Mouse (Mus musculus) activated CD4-positive, CD25-positive, alpha-beta regulatory T cell (primary cell): Measurements from ENCODE around the gene Vmn1r120. TPM values are rescaled to one million over a fixed set of nuclear protein-coding genes. Genes with fewer than 3 reads are reported as not detected.

Experiments used
- polyA plus RNA-seq, 2 experiments: library from polyadenylated mRNA; unstranded; fragments of 100-300 nt; shearing (Covaris generic); gene quantifications; one replicate each; pipeline ENCODE4 v1.2.1; 2017

Gene Vmn1r120
- polyA plus RNA-seq, result not detected

GRCm38 (mm10) chr7:21053684-21054083 is at the start of gene Vmn1r120:
Gene Vmn1r120 (minus strand): TSS chr7:21053784.

GRCm38 (mm10) chr7:21098413-21098812 is 44.8 kb upstream of the Vmn1r120 start, which contains the start of gene Vmn1r121:
Gene Vmn1r121 (minus strand): TSS chr7:21098513.

GRCm38 (mm10) chr7:21012355-21012754 is 41.2 kb downstream of the Vmn1r120 start, which contains the start of gene Vmn1r119:
Gene Vmn1r119 (minus strand): TSS chr7:21012455.

Other genes with a start within 250 kb of the Vmn1r120 start
- gene Vmn1r114, start 241.6 kb downstream of the Vmn1r120 start, polyA plus RNA-seq, result not detected
- not detected for gene Vmn1r115, start 208.8 kb downstream of the Vmn1r120 start, polyA plus RNA-seq
- gene Vmn1r116, start 181.5 kb downstream of the Vmn1r120 start, polyA plus RNA-seq, result not detected
- not detected for gene Vmn1r117, start 169.7 kb downstream of the Vmn1r120 start, polyA plus RNA-seq
- gene Vmn1r118, start 141.4 kb downstream of the Vmn1r120 start, polyA plus RNA-seq, result not detected
- under 1 TPM in 1 of 2 experiments, not detected in 1; 0.23 TPM for gene Vmn1r119, start 41.3 kb downstream of the Vmn1r120 start, polyA plus RNA-seq
- under 1 TPM in 1 of 2 experiments, not detected in 1; 0.39 TPM for gene Vmn1r121, start 44.7 kb upstream of the Vmn1r120 start, polyA plus RNA-seq
- gene Vmn1r122, start 80.3 kb upstream of the Vmn1r120 start, polyA plus RNA-seq, result not detected
- not detected for gene Vmn1r123, start 108.4 kb upstream of the Vmn1r120 start, polyA plus RNA-seq
- not detected for gene Gm5157, start 136.6 kb upstream of the Vmn1r120 start, polyA plus RNA-seq
- not detected for gene Vmn1r124, start 206.8 kb upstream of the Vmn1r120 start, polyA plus RNA-seq
- gene Vmn1r125, start 218.4 kb upstream of the Vmn1r120 start, polyA plus RNA-seq, result not detected
- not detected for gene Vmn1r126, start 247.7 kb upstream of the Vmn1r120 start, polyA plus RNA-seq